Mouse (Mus musculus): ENCODE data around the gene Wdr66. TPM values are rescaled to one million over a fixed set of nuclear protein-coding genes. Genes with fewer than 3 reads are reported as not detected.

Wdr66 gene
- polyA plus RNA-seq, 1 experiment from 2014 or later = 0.46 TPM

GRCm38 (mm10) chr5:123228524-123228922 is 23.4 kb upstream of the Wdr66 start:
- peak overlapping the region; percentile 72 for H3K9ac ChIP-seq (replicated peaks; ENCODE audit: low read length)
- H3K4me3 ChIP-seq (replicated peaks; ENCODE audit: low read depth, low read length) = peak overlapping the region; percentile 74
- no peaks in the 10 kb centered on the region for H3K27me3 ChIP-seq (ENCODE audit: control insufficient read depth, insufficient read depth, low read length)
- 7% methylated on average over 15 of the region's 15 CpGs for WGBS
- no peaks in the 10 kb centered on the region for H3K9me3 ChIP-seq (ENCODE audit: control insufficient read depth, low read length)
- no peak for DNase-seq
- peak overlapping the region; percentile 82 for H3K4me2 ChIP-seq (ENCODE audit: low read length)
- no peak for ATAC-seq (ENCODE audit: low FRiP score, low TSS enrichment)
- 0 out of 2 replicates have a peak, but pooled peaks cover 3% of the 10 kb centered on the region for H3K36me3 ChIP-seq (ENCODE audit: control insufficient read depth, insufficient read depth, low read length)
- no peak overlapping the region for H3K27ac ChIP-seq (replicated peaks; ENCODE audit: low read depth, low read length)
- peaks cover 7% of the 10 kb centered on the region; the same call in 1 of the 2 replicates for H3K4me1 ChIP-seq (ENCODE audit: control insufficient read depth, insufficient read depth, low read length)

- no peak overlapping the region for H3K27ac ChIP-seq (replicated peaks; ENCODE audit: low read depth, low read length)
- H3K27me3 ChIP-seq (ENCODE audit: control insufficient read depth, insufficient read depth, low read length) = no peaks in the 10 kb centered on the region
- H3K9ac ChIP-seq (replicated peaks; ENCODE audit: low read length) = no peak overlapping the region
- H3K4me2 ChIP-seq (ENCODE audit: low read length) = peak overlapping the region; percentile 82
- DNase-seq = no peak
- ATAC-seq (ENCODE audit: low FRiP score, low TSS enrichment) = no peak
- H3K36me3 ChIP-seq (ENCODE audit: control insufficient read depth, insufficient read depth, low read length) = 0 out of 2 replicates have a peak, but pooled peaks cover 3% of the 10 kb centered on the region
- 94% methylated on average over 6 of the region's 6 CpGs for WGBS
- H3K9me3 ChIP-seq (ENCODE audit: control insufficient read depth, low read length) = no peaks in the 10 kb centered on the region
- no peak overlapping the region for H3K4me3 ChIP-seq (replicated peaks; ENCODE audit: low read depth, low read length)
- H3K4me1 ChIP-seq (ENCODE audit: control insufficient read depth, insufficient read depth, low read length) = peaks cover 7% of the 10 kb centered on the region; the same call in 1 of the 2 replicates
These were observed 22.6 kb upstream of the Wdr66 start for GRCm38 (mm10) chr5:123229296-123229695.

- peaks cover 7% of the 10 kb centered on the region; the same call in 1 of the 2 replicates for H3K4me1 ChIP-seq (ENCODE audit: control insufficient read depth, insufficient read depth, low read length)
- no peaks in the 10 kb centered on the region for H3K9me3 ChIP-seq (ENCODE audit: control insufficient read depth, low read length)
- no peak overlapping the region for H3K27ac ChIP-seq (replicated peaks; ENCODE audit: low read depth, low read length)
- H3K36me3 ChIP-seq (ENCODE audit: control insufficient read depth, insufficient read depth, low read length) = peaks cover 25% of the 10 kb centered on the region
- no peak overlapping the region for H3K4me2 ChIP-seq (ENCODE audit: low read length)
- no peaks in the 10 kb centered on the region for H3K27me3 ChIP-seq (ENCODE audit: control insufficient read depth, insufficient read depth, low read length)
- 95% methylated on average over 2 of the region's 2 CpGs for WGBS
- H3K4me3 ChIP-seq (replicated peaks; ENCODE audit: low read depth, low read length) = no peak overlapping the region
- DNase-seq (no peak), ATAC-seq (ENCODE audit: low FRiP score, low TSS enrichment) (no peak)
- no peak overlapping the region for H3K9ac ChIP-seq (replicated peaks; ENCODE audit: low read length)
These were observed 19.7 kb upstream of the Wdr66 start for GRCm38 (mm10) chr5:123232180-123232579.

GRCm38 (mm10) chr5:123235731-123236130 is 16.2 kb upstream of the Wdr66 start:
- Histone ChIP-seq H3K4me3 (replicated peaks; ENCODE audit: low read depth, low read length) (no peak overlapping the region), H3K9ac (replicated peaks; ENCODE audit: low read length) (no peak overlapping the region), H3K27ac (replicated peaks; ENCODE audit: low read depth, low read length) (no peak overlapping the region), H3K4me2 (ENCODE audit: low read length) (no peak overlapping the region), H3K4me1 (ENCODE audit: control insufficient read depth, insufficient read depth, low read length) (no peaks in the 10 kb centered on the region), H3K27me3 (ENCODE audit: control insufficient read depth, insufficient read depth, low read length) (no peaks in the 10 kb centered on the region), H3K36me3 (ENCODE audit: control insufficient read depth, insufficient read depth, low read length) (peaks cover 50% of the 10 kb centered on the region), H3K9me3 (ENCODE audit: control insufficient read depth, low read length) (no peaks in the 10 kb centered on the region)
- peak; percentile 60 for DNase-seq
- no peak for ATAC-seq (ENCODE audit: low FRiP score, low TSS enrichment)
- 41% methylated on average over 2 of the region's 2 CpGs for WGBS

GRCm38 (mm10) chr5:123236426-123236825 is 15.5 kb upstream of the Wdr66 start:
- DNase-seq (no peak), ATAC-seq (ENCODE audit: low FRiP score, low TSS enrichment) (no peak)
- 91% methylated on average over 9 of the region's 9 CpGs for WGBS
- no peaks in the 10 kb centered on the region for H3K4me1 ChIP-seq (ENCODE audit: control insufficient read depth, insufficient read depth, low read length)
- H3K4me3 ChIP-seq (replicated peaks; ENCODE audit: low read depth, low read length) = no peak overlapping the region
- H3K4me2 ChIP-seq (ENCODE audit: low read length) = no peak overlapping the region
- no peak overlapping the region for H3K27ac ChIP-seq (replicated peaks; ENCODE audit: low read depth, low read length)
- H3K9me3 ChIP-seq (ENCODE audit: control insufficient read depth, low read length) = no peaks in the 10 kb centered on the region
- no peak overlapping the region for H3K9ac ChIP-seq (replicated peaks; ENCODE audit: low read length)
- H3K27me3 ChIP-seq (ENCODE audit: control insufficient read depth, insufficient read depth, low read length) = no peaks in the 10 kb centered on the region
- H3K36me3 ChIP-seq (ENCODE audit: control insufficient read depth, insufficient read depth, low read length) = peaks cover 53% of the 10 kb centered on the region

- H3K27me3 ChIP-seq (ENCODE audit: control insufficient read depth, insufficient read depth, low read length) = no peaks in the 10 kb centered on the region
- ATAC-seq (ENCODE audit: low FRiP score, low TSS enrichment) (no peak), DNase-seq (no peak)
- no peak overlapping the region for H3K27ac ChIP-seq (replicated peaks; ENCODE audit: low read depth, low read length)
- H3K4me2 ChIP-seq (ENCODE audit: low read length) = no peak overlapping the region
- H3K9ac ChIP-seq (replicated peaks; ENCODE audit: low read length) = no peak overlapping the region
- peaks cover 77% of the 10 kb centered on the region for H3K36me3 ChIP-seq (ENCODE audit: control insufficient read depth, insufficient read depth, low read length)
- 93% methylated on average over 11 of the region's 11 CpGs for WGBS
- H3K4me1 ChIP-seq (ENCODE audit: control insufficient read depth, insufficient read depth, low read length) = no peaks in the 10 kb centered on the region
- H3K4me3 ChIP-seq (replicated peaks; ENCODE audit: low read depth, low read length) = no peak overlapping the region
- no peaks in the 10 kb centered on the region for H3K9me3 ChIP-seq (ENCODE audit: control insufficient read depth, low read length)
These were observed 12.4 kb upstream of the Wdr66 start for GRCm38 (mm10) chr5:123239501-123239900.

GRCm38 (mm10) chr5:123245518-123245917 is 6.4 kb upstream of the Wdr66 start:
- Histone ChIP-seq H3K27ac (replicated peaks; ENCODE audit: low read depth, low read length) (no peak overlapping the region), H3K27me3 (ENCODE audit: control insufficient read depth, insufficient read depth, low read length) (no peaks in the 10 kb centered on the region), H3K9me3 (ENCODE audit: control insufficient read depth, low read length) (no peaks in the 10 kb centered on the region), H3K4me3 (replicated peaks; ENCODE audit: low read depth, low read length) (no peak overlapping the region), H3K9ac (replicated peaks; ENCODE audit: low read length) (no peak overlapping the region), H3K36me3 (ENCODE audit: control insufficient read depth, insufficient read depth, low read length) (peaks cover 52% of the 10 kb centered on the region), H3K4me1 (ENCODE audit: control insufficient read depth, insufficient read depth, low read length) (no peaks in the 10 kb centered on the region), H3K4me2 (ENCODE audit: low read length) (no peak overlapping the region)
- DNase-seq = peak; percentile 77
- no peak for ATAC-seq (ENCODE audit: low FRiP score, low TSS enrichment)
- WGBS = 10% methylated on average over 4 of the region's 4 CpGs

GRCm38 (mm10) chr5:123251390-123251789 is 512 bp upstream of the Wdr66 start:
- Histone ChIP-seq H3K9ac (replicated peaks; ENCODE audit: low read length) (no peak overlapping the region), H3K36me3 (ENCODE audit: control insufficient read depth, insufficient read depth, low read length) (peaks cover 17% of the 10 kb centered on the region), H3K9me3 (ENCODE audit: control insufficient read depth, low read length) (no peaks in the 10 kb centered on the region), H3K4me2 (ENCODE audit: low read length) (peak overlapping the region; percentile 57; the same call in 1 of the 2 replicates), H3K27me3 (ENCODE audit: control insufficient read depth, insufficient read depth, low read length) (no peaks in the 10 kb centered on the region), H3K4me3 (replicated peaks; ENCODE audit: low read depth, low read length) (no peak overlapping the region), H3K27ac (replicated peaks; ENCODE audit: low read depth, low read length) (no peak overlapping the region), H3K4me1 (ENCODE audit: control insufficient read depth, insufficient read depth, low read length) (peaks cover 7% of the 10 kb centered on the region; the same call in 1 of the 2 replicates)
- 72% methylated on average over 8 of the region's 8 CpGs for WGBS
- no peak for ATAC-seq (ENCODE audit: low FRiP score, low TSS enrichment)
- no peak for DNase-seq

Data from midbrain, embryonic 14.5 days (tissue).